ENCODE assay signal across 21 mouse cellular contexts in the genomic region with DNA sequence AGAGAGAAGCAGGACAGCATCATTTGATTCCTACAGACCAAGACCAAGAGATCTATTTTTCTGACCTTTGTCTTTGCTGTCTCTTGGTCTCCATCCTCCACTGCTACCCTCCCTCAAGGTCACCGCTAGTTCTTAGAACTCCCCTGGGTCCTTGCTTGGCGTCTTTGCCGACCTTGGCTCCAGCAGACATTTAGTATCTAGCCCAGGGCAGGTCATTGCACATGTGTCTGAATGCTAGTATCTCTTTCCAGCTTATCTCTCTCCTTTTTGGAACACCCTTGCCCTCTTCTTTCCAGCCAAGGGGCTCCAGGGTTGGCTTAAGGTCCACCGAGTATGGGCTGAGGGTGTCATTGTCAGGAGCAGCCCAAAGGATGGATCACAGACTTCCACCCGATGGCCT. TPM values are rescaled to one million over a fixed set of nuclear protein-coding genes. Genes with fewer than 3 reads are reported as not detected.
DNase-seq lines count a peak whose midpoint lies in the region; ATAC-seq and TF ChIP-seq lines count a peak whose summit lies in the region.
"Had no signal": no experiment of that assay in that cellular context is flagged by ENCODE, and none has a peak within 500 bp of the region (broad histone marks: within the 10 kb centered on the region; RNA-seq: fewer than 3 reads in every experiment).

No protein-coding gene starts in this region.

- DNase-seq in heart, adult 11 months, result peak; percentile 82
- DNase-seq in liver, adult 2 months (ENCODE audit: extremely low read depth, low read depth, low spot score), result no peak
- DNase-seq in liver, embryonic 11.5 days (ENCODE audit: low spot score), result no peak
- DNase-seq in embryonic facial prominence, embryonic 10.5 days (ENCODE audit: low spot score), result peak; percentile 4
- DNase-seq: adrenal gland, adult 2 months; cerebellum, adult 18-20 months; cerebellum, adult 9-10 months; cerebellum, postnatal 14 days; forebrain, postnatal 0 days; gastrocnemius, adult 2 months; gastrocnemius, postnatal 14 days; heart, adult 18-20 months had no signal

- no peak overlapping the region for H3K27ac ChIP-seq in heart, embryonic 11.5 days (ENCODE audit: low read depth, low read length)
- H3K27ac ChIP-seq in liver, adult 2 months (replicated peaks; ENCODE audit: insufficient read depth, low read depth, low read length), result peak overlapping the region; percentile 82; the same call in 1 of the 2 replicates
- H3K27ac ChIP-seq in liver, embryonic 11.5 days (ENCODE audit: low read depth, low read length), result no peak overlapping the region
- peak overlapping the region; percentile 89 for H3K27ac ChIP-seq in brown adipose tissue, adult 24 weeks (replicated peaks; ENCODE audit: low read depth, low read length)
- H3K27ac ChIP-seq in embryonic facial prominence, embryonic 10.5 days (replicated peaks), result no peak overlapping the region
- H3K27ac ChIP-seq: embryonic facial prominence, embryonic 12.5 days; heart, embryonic 13.5 days; hindbrain, embryonic 12.5 days; hindbrain, embryonic 15.5 days had no signal

- no peak overlapping the region for H3K4me2 ChIP-seq in heart, embryonic 11.5 days
- no peak overlapping the region for H3K4me2 ChIP-seq in liver, embryonic 11.5 days
- H3K4me2 ChIP-seq: embryonic facial prominence, embryonic 12.5 days; embryonic facial prominence, embryonic 15.5 days; heart, embryonic 13.5 days; hindbrain, embryonic 12.5 days; hindbrain, embryonic 15.5 days had no signal

- no peak for TF ChIP-seq POLR2A in liver, adult 2 months (IDR thresholded peaks at IDR 0.05; ENCODE audit: extremely low read depth, insufficient read depth, low read length)

- H3K36me3 ChIP-seq in heart, embryonic 11.5 days (ENCODE audit: control insufficient read depth, insufficient read depth, low read length), result no peaks in the 10 kb centered on the region
- peaks cover 9% of the 10 kb centered on the region for H3K36me3 ChIP-seq in liver, adult 2 months (ENCODE audit: control insufficient read depth, insufficient read depth, low read length)
- H3K36me3 ChIP-seq in liver, embryonic 11.5 days (ENCODE audit: control insufficient read depth, insufficient read depth, low read length), result no peaks in the 10 kb centered on the region
- H3K36me3 ChIP-seq in embryonic facial prominence, embryonic 10.5 days (replicated peaks), result no peaks in the 10 kb centered on the region
- H3K36me3 ChIP-seq: embryonic facial prominence, embryonic 12.5 days; embryonic facial prominence, embryonic 15.5 days; heart, embryonic 13.5 days; hindbrain, embryonic 12.5 days; hindbrain, embryonic 15.5 days had no signal

- no peak for ATAC-seq in heart, embryonic 11.5 days (replicated peaks; ENCODE audit: insufficient number of reproducible peaks, low FRiP score, low TSS enrichment)
- no peak for ATAC-seq in liver, embryonic 11.5 days (replicated peaks; ENCODE audit: low FRiP score)
- ATAC-seq: CD4-positive, CD25-positive, alpha-beta regulatory T cell, adult 4 months; forebrain, embryonic 14.5 days; forebrain, postnatal 0 days had no signal

- no peak for TF ChIP-seq CTCF in liver, adult 2 months (IDR thresholded peaks at IDR 0.05; ENCODE audit: low read depth, low read length)

- H3K4me1 ChIP-seq in heart, embryonic 11.5 days (ENCODE audit: control insufficient read depth, insufficient read depth, low read length), result no peaks in the 10 kb centered on the region
- H3K4me1 ChIP-seq in liver, adult 2 months (ENCODE audit: control insufficient read depth, insufficient read depth, low read length), result peaks cover 46% of the 10 kb centered on the region
- peaks cover 7% of the 10 kb centered on the region for H3K4me1 ChIP-seq in liver, embryonic 11.5 days (replicated peaks; ENCODE audit: control insufficient read depth, insufficient read depth, low read length)
- H3K4me1 ChIP-seq in brown adipose tissue, adult 24 weeks (ENCODE audit: control insufficient read depth, insufficient read depth, insufficient read length, low read length), result peaks cover 29% of the 10 kb centered on the region
- H3K4me1 ChIP-seq in embryonic facial prominence, embryonic 10.5 days, result peaks cover 36% of the 10 kb centered on the region
- H3K4me1 ChIP-seq: hindbrain, embryonic 12.5 days had no signal

- H3K9me3 ChIP-seq in heart, embryonic 11.5 days (replicated peaks; ENCODE audit: control insufficient read depth, low read length), result no peaks in the 10 kb centered on the region
- no peaks in the 10 kb centered on the region for H3K9me3 ChIP-seq in liver, embryonic 11.5 days (ENCODE audit: control insufficient read depth, low read length)
- no peaks in the 10 kb centered on the region for H3K9me3 ChIP-seq in embryonic facial prominence, embryonic 10.5 days
- H3K9me3 ChIP-seq: embryonic facial prominence, embryonic 12.5 days; embryonic facial prominence, embryonic 15.5 days; heart, embryonic 13.5 days; hindbrain, embryonic 12.5 days; hindbrain, embryonic 15.5 days had no signal

- H3K9ac ChIP-seq in heart, embryonic 11.5 days (ENCODE audit: low read depth, low read length), result no peak overlapping the region
- no peak overlapping the region for H3K9ac ChIP-seq in liver, adult 2 months (ENCODE audit: low read depth, low read length)
- no peak overlapping the region for H3K9ac ChIP-seq in liver, embryonic 11.5 days (ENCODE audit: low read depth, low read length)
- H3K9ac ChIP-seq: embryonic facial prominence, embryonic 12.5 days; embryonic facial prominence, embryonic 15.5 days; forebrain, postnatal 0 days; heart, embryonic 13.5 days; hindbrain, embryonic 12.5 days; hindbrain, embryonic 15.5 days had no signal

- H3K27me3 ChIP-seq in heart, embryonic 11.5 days (ENCODE audit: control insufficient read depth, insufficient read depth, low read length), result peaks cover 47% of the 10 kb centered on the region
- no peaks in the 10 kb centered on the region for H3K27me3 ChIP-seq in liver, adult 2 months (ENCODE audit: control insufficient read depth, insufficient read depth, low read length)
- peaks cover 22% of the 10 kb centered on the region for H3K27me3 ChIP-seq in liver, embryonic 11.5 days (replicated peaks; ENCODE audit: control insufficient read depth, insufficient read depth, low read length)
- peaks cover 83% of the 10 kb centered on the region for H3K27me3 ChIP-seq in embryonic facial prominence, embryonic 10.5 days (replicated peaks; ENCODE audit: low read depth, poor library complexity, severe bottlenecking)

- no peak overlapping the region for H3K4me3 ChIP-seq in heart, embryonic 11.5 days (ENCODE audit: low read depth, low read length)
- H3K4me3 ChIP-seq in liver, adult 2 months (ENCODE audit: insufficient read depth, low read depth, low read length), result no peak overlapping the region
- H3K4me3 ChIP-seq in liver, embryonic 11.5 days (ENCODE audit: low read depth, low read length), result no peak overlapping the region
- H3K4me3 ChIP-seq in brown adipose tissue, adult 24 weeks (ENCODE audit: insufficient read depth, low read depth, low read length), result no peak overlapping the region
- H3K4me3 ChIP-seq in embryonic facial prominence, embryonic 10.5 days, result no peak overlapping the region
- H3K4me3 ChIP-seq: embryonic facial prominence, embryonic 12.5 days; embryonic facial prominence, embryonic 15.5 days; gastrocnemius, adult 2 months; heart, embryonic 13.5 days; hindbrain, embryonic 12.5 days; hindbrain, embryonic 15.5 days had no signal

- 73% methylated on average over 5 of the region's 5 CpGs for WGBS in heart, embryonic 11.5 days (ENCODE audit: insufficient replicate concordance)
- 88% methylated on average over 5 of the region's 5 CpGs for WGBS in liver, adult 2 months
- WGBS in liver, embryonic 11.5 days, result 68% methylated on average over 5 of the region's 5 CpGs
- 84% methylated on average over 5 of the region's 5 CpGs for WGBS in embryonic facial prominence, embryonic 10.5 days

- peaks cover 5% of the 10 kb centered on the region; the same call in 1 of the 2 replicates for H3K79me2 ChIP-seq in liver, adult 2 months (ENCODE audit: control insufficient read depth, insufficient read depth, low read length)

RNA-seq across cellular contexts. Expression of gene Cebpa, which starts 6.9 kb away (rescaled TPM):
- 0.08 and 0.47 TPM in 2 replicates for polyA plus RNA-seq in heart, embryonic 11.5 days (2014; fragmentation: Nextera tagmentation; extraction: Ambion mirVana)
- total RNA-seq in liver, adult 2 months (2014; rRNA removed), result 177 and 199 TPM in 2 replicates
- polyA plus RNA-seq in liver, adult 2 months (2012; rRNA removed), result 349 and 390 TPM in 2 replicates
- polyA plus RNA-seq in liver, embryonic 11.5 days (2014; fragmentation: Nextera tagmentation; extraction: Ambion mirVana), result 6.9 and 8.2 TPM in 2 replicates
- polyA plus RNA-seq in brown adipose tissue, adult 24 weeks (2012; ENCODE audit: insufficient read depth, insufficient read length, missing spikeins), result 427 and 435 TPM in 2 replicates
- 0.39 and 0.45 TPM in 2 replicates for polyA plus RNA-seq in embryonic facial prominence, embryonic 10.5 days (2016; fragmentation: Nextera tagmentation; extraction: Ambion mirVana)

Comparison
In these comparisons a context has a peak if more than half of its experiments do, and no peak if none do; other contexts are left out.
1. H3K27ac ChIP-seq: peak in liver, adult 2 months (single experiment) and brown adipose tissue, adult 24 weeks (single experiment); none in heart, embryonic 11.5 days (single experiment), liver, embryonic 11.5 days (single experiment) and embryonic facial prominence, embryonic 10.5 days (single experiment).
2. RNA of gene Cebpa, which starts 6.9 kb away (polyA plus RNA-seq): 427 to 435 TPM in brown adipose tissue, adult 24 weeks and 349 to 390 TPM in liver, adult 2 months; 6.9 to 8.2 TPM in liver, embryonic 11.5 days, 0.08 to 0.47 TPM in heart, embryonic 11.5 days and 0.39 to 0.45 TPM in embryonic facial prominence, embryonic 10.5 days; every median in the first group is over 10 times any median in the second.
3. DNase-seq: peak in heart, adult 11 months (single experiment) and embryonic facial prominence, embryonic 10.5 days (single experiment); none in liver, adult 2 months (single experiment) and liver, embryonic 11.5 days (single experiment).